Mouse (Mus musculus) spleen, embryonic (tissue): Measurements from ENCODE around the gene Ccn1.

Experiments
- CTCF ChIA-PET: fragments of 350-600 bp; sonication (Branson Sonifier 250); formaldehyde crosslinking; loops from one replicate; lab custom pipeline; 2022; lab: Charles Lee

The Ccn1 gene

GRCm38 (mm10) chr3:145650298-145651011 lies 674 bp upstream of the Ccn1 start:
- CTCF ChIA-PET, result no interaction called here

GRCm38 (mm10) chr3:145648991-145649851 lies 560 bp downstream of the Ccn1 start:
- CTCF ChIA-PET, result no interaction called here

- CTCF ChIA-PET, result no interaction called here
Observed at GRCm38 (mm10) chr3:145648097-145648931, 1.5 kb downstream of the Ccn1 start.

GRCm38 (mm10) chr3:145647416-145647815 lies 2.4 kb downstream of the Ccn1 start:
- CTCF ChIA-PET, result no interaction called here

GRCm38 (mm10) chr3:145646666-145647065 lies 3.1 kb downstream of the Ccn1 start:
- CTCF ChIA-PET, result no interaction called here

GRCm38 (mm10) chr3:145646009-145646408 lies 3.8 kb downstream of the Ccn1 start:
- CTCF ChIA-PET, result no interaction called here

GRCm38 (mm10) chr3:145645463-145645862 lies 4.3 kb downstream of the Ccn1 start:
- CTCF ChIA-PET, result no interaction called here

GRCm38 (mm10) chr3:145642861-145643260 lies 6.9 kb downstream of the Ccn1 start:
- CTCF ChIA-PET, result interaction anchor here (0.7 kb wide), 1 partner anchor 450 kb away, joined by 3 read pairs; no protein-coding TSS in a partner anchor

GRCm38 (mm10) chr3:145641878-145642277 lies 7.9 kb downstream of the Ccn1 start:
- CTCF ChIA-PET, result no interaction called here

GRCm38 (mm10) chr3:145641036-145641685 lies 8.6 kb downstream of the Ccn1 start:
- CTCF ChIA-PET, result no interaction called here

GRCm38 (mm10) chr3:145640583-145640982 lies 9.2 kb downstream of the Ccn1 start:
- CTCF ChIA-PET, result no interaction called here

- CTCF ChIA-PET, result no interaction called here
Observed at GRCm38 (mm10) chr3:145640170-145640569, 9.6 kb downstream of the Ccn1 start.

GRCm38 (mm10) chr3:145634002-145634710 lies 15.6 kb downstream of the Ccn1 start:
- CTCF ChIA-PET, result no interaction called here

GRCm38 (mm10) chr3:145632888-145633287 lies 16.9 kb downstream of the Ccn1 start:
- CTCF ChIA-PET, result no interaction called here

GRCm38 (mm10) chr3:145628643-145629042 lies 21.1 kb downstream of the Ccn1 start:
- CTCF ChIA-PET, result no interaction called here

- CTCF ChIA-PET, result no interaction called here
Observed at GRCm38 (mm10) chr3:145627830-145628229, 22.0 kb downstream of the Ccn1 start.

- CTCF ChIA-PET, result no interaction called here
Observed at GRCm38 (mm10) chr3:145626063-145626462, 23.7 kb downstream of the Ccn1 start.

- CTCF ChIA-PET, result no interaction called here
Observed at GRCm38 (mm10) chr3:145625546-145625945, 24.2 kb downstream of the Ccn1 start.

- CTCF ChIA-PET, result no interaction called here
Observed at GRCm38 (mm10) chr3:145624786-145625185, 25.0 kb downstream of the Ccn1 start.

- CTCF ChIA-PET, result no interaction called here
Observed at GRCm38 (mm10) chr3:145623047-145623446, 26.7 kb downstream of the Ccn1 start.

GRCm38 (mm10) chr3:145621209-145621608 lies 28.6 kb downstream of the Ccn1 start:
- CTCF ChIA-PET, result no interaction called here
